Mouse (Mus musculus) layer of hippocampus, postnatal 36 days (tissue): ENCODE results near the gene Olfr1174-ps. TPM values are rescaled to one million over a fixed set of nuclear protein-coding genes. Genes with fewer than 3 reads are reported as not detected.

ENCODE experiments used
- DNase-seq, 2 experiments: peaks; one replicate each; pipeline ENCODE4 v3.0.0; 2022
- total RNA-seq, 2 experiments: library from RNA; stranded (reverse); gene quantifications; 2 replicates each; pipeline ENCODE4 v1.2.3; 2021

The Olfr1174-ps gene
- not detected for total RNA-seq

GRCm38 (mm10) chr2:88315035-88315434, at the start of gene Olfr1174-ps:
Gene Olfr1174-ps (minus strand): TSS chr2:88315135.
- no peak for DNase-seq

GRCm38 (mm10) chr2:88356304-88356703, 41.4 kb upstream of the Olfr1174-ps start:
- no peak for DNase-seq

GRCm38 (mm10) chr2:88346392-88346791, 31.5 kb upstream of the Olfr1174-ps start, which contains the start of gene Olfr1177-ps:
Gene Olfr1177-ps (minus strand): TSS chr2:88346492.
- no peak for DNase-seq

GRCm38 (mm10) chr2:88336421-88336820, 21.5 kb upstream of the Olfr1174-ps start, which contains the start of gene Olfr1176:
Gene Olfr1176 (plus strand): TSS chr2:88336721.
- DNase-seq = no peak

GRCm38 (mm10) chr2:88327115-88327514, 12.2 kb upstream of the Olfr1174-ps start, which contains the start of gene Olfr1175-ps:
Gene Olfr1175-ps (minus strand): TSS chr2:88327215.
- no peak for DNase-seq

- DNase-seq = no peak
Measured at GRCm38 (mm10) chr2:88279775-88280174, 35.2 kb downstream of the Olfr1174-ps start, which contains the start of gene Olfr1173. Gene Olfr1173 (minus strand): TSS chr2:88279875.

Other genes starting within 250 kb of the Olfr1174-ps start
- not detected for gene Olfr1163, start 243.3 kb downstream of the Olfr1174-ps start, total RNA-seq
- gene Olfr1164, start 221.2 kb downstream of the Olfr1174-ps start, total RNA-seq = not detected
- not detected for gene Olfr1166, start 186.9 kb downstream of the Olfr1174-ps start, total RNA-seq
- gene Olfr1167, start 159.9 kb downstream of the Olfr1174-ps start, total RNA-seq = not detected
- gene Olfr1168, start 133.3 kb downstream of the Olfr1174-ps start, total RNA-seq = not detected
- gene Olfr1170, start 86.8 kb downstream of the Olfr1174-ps start, total RNA-seq = not detected
- not detected for gene Olfr1173, start 35.3 kb downstream of the Olfr1174-ps start, total RNA-seq
- not detected for gene Olfr1175-ps, start 12.1 kb upstream of the Olfr1174-ps start, total RNA-seq
- gene Olfr1176, start 21.6 kb upstream of the Olfr1174-ps start, total RNA-seq = not detected
- not detected for gene Olfr1177-ps, start 31.4 kb upstream of the Olfr1174-ps start, total RNA-seq
- not detected for gene Olfr1178, start 71.9 kb upstream of the Olfr1174-ps start, total RNA-seq
- gene Olfr1179, start 91.3 kb upstream of the Olfr1174-ps start, total RNA-seq = not detected
- not detected for gene Olfr1180, start 104.0 kb upstream of the Olfr1174-ps start, total RNA-seq
- gene Olfr1181, start 111.0 kb upstream of the Olfr1174-ps start, total RNA-seq = not detected
- not detected for gene Gm13757, start 134.0 kb upstream of the Olfr1174-ps start, total RNA-seq
- gene Olfr1183, start 139.7 kb upstream of the Olfr1174-ps start, total RNA-seq = not detected
- not detected for gene Olfr1184, start 168.5 kb upstream of the Olfr1174-ps start, total RNA-seq
- not detected for gene Olfr1185-ps1, start 178.2 kb upstream of the Olfr1174-ps start, total RNA-seq
- not detected for gene Olfr1186, start 203.4 kb upstream of the Olfr1174-ps start, total RNA-seq
- not detected for gene Olfr1188, start 241.8 kb upstream of the Olfr1174-ps start, total RNA-seq